Mouse (Mus musculus) intestine, embryonic 16.5 days (tissue): ENCODE measurements around the gene Fam69a. TPM values are rescaled to one million over a fixed set of nuclear protein-coding genes. Genes with fewer than 3 reads are reported as not detected.

Experiments
- ATAC-seq: fragments of 200-750 bp; cut with Nextera tagmentation; 2 replicates; pipeline ENCODE4 v1.8.0; 2017; ENCODE audit warnings: moderate TSS enrichment, moderate library complexity
- H3K27ac ChIP-seq: fragments of 300-500 bp; sonication (generic); 2 replicates; pipeline ENCODE4 v1.5.1; 2014; ENCODE audit warnings: mild to moderate bottlenecking, low read length
- H3K27me3 ChIP-seq: fragments of 300-500 bp; sonication (generic); replicated peaks from 2 replicates; pipeline ENCODE4 v1.6.1; 2014; ENCODE audit warnings: low read length, control low read depth, mixed read lengths; ENCODE audit not compliant: control insufficient read depth, insufficient read depth
- H3K36me3 ChIP-seq: fragments of 300-500 bp; sonication (generic); 2 replicates; pipeline ENCODE4 v1.6.1; 2014; ENCODE audit warnings: low read length, control low read depth; ENCODE audit not compliant: control insufficient read depth, insufficient read depth
- H3K4me1 ChIP-seq: fragments of 300-500 bp; sonication (generic); 2 replicates; pipeline ENCODE4 v1.6.1; 2014; ENCODE audit warnings: low read length, control low read depth, mixed read lengths; ENCODE audit not compliant: control insufficient read depth, insufficient read depth
- H3K4me2 ChIP-seq: fragments of 300-500 bp; sonication (generic); 2 replicates; pipeline ENCODE4 v1.6.1; 2014; ENCODE audit warnings: low read depth, low read length, control low read depth
- H3K4me3 ChIP-seq: fragments of 300-500 bp; sonication (generic); 2 replicates; pipeline ENCODE4 v1.5.1; 2014; ENCODE audit warnings: mild to moderate bottlenecking, low read length
- H3K9ac ChIP-seq: fragments of 300-500 bp; sonication (generic); 2 replicates; pipeline ENCODE4 v1.6.1; 2014; ENCODE audit warnings: low read depth, low read length
- H3K9me3 ChIP-seq: fragments of 300-500 bp; sonication (generic); 2 replicates; pipeline ENCODE4 v1.6.1; 2016; ENCODE audit warnings: low read length, control low read depth; ENCODE audit not compliant: control insufficient read depth
- WGBS: fragments of 180-500 bp; shearing (Covaris S2); extraction: QIAGEN DNeasy Blood & Tissue Kit; methylation state at CpG from one replicate; pipeline ENCODE4 v1.1.7; 2014; 5-methylcytosine and 5-hydroxymethylcytosine counted together
- polyA plus RNA-seq: library from polyadenylated mRNA; unstranded; fragments of >200 nt; fragmentation: Nextera tagmentation; extraction: Ambion mirVana; gene quantifications from 2 replicates; pipeline ENCODE4 v1.2.1, GENCODE M21; 2015

Gene Fam69a
- polyA plus RNA-seq, 1 experiment from 2014 or later = 17.9 TPM

DNA sequence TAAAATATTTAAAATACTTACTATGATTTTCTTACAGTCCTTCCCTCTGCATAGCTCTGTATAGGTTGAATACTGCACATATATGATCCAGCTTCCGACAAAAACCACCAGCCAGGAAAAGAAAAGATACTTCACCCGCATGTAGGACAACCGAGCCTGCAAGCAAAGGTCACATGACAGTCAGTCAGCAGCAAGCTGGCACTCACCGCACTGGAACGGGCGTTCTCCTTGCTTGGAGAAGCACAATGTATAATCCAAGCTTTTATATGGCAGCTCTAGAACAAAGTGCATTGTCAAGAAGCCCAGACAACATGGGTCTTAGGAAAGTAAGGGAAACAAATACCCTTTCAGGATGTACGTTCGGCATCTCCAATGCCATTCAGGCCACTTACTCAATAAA lies 62.3 kb downstream of the Fam69a start:
- H3K27ac ChIP-seq = no peak overlapping the region
- 86% methylated on average over 8 of the region's 8 CpGs for WGBS
- no peaks in the 10 kb centered on the region for H3K9me3 ChIP-seq
- no peak overlapping the region for H3K4me2 ChIP-seq
- no peak overlapping the region for H3K4me3 ChIP-seq
- no peaks in the 10 kb centered on the region for H3K27me3 ChIP-seq
- H3K4me1 ChIP-seq = no peaks in the 10 kb centered on the region
- ATAC-seq = no peak
- H3K9ac ChIP-seq = no peak overlapping the region
- no peaks in the 10 kb centered on the region for H3K36me3 ChIP-seq

DNA sequence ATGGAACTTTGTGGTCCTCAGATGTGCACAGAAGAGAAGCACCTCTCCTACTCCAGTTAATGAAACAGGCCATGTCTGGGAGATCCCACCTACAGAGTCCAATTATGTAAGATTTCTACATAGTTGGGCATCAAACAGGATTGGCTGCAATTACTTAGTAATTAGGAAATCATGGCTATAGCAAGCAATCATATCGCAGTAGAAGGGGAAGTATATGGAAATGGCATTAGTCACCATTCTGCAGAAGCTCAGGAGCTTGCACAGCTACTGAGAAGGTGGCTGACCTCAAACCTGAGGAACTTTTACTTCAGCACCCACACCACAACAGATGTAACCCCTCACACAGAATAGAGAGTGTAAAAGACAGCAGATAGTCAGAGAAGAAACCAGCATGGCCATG lies 64.0 kb downstream of the Fam69a start:
- no peaks in the 10 kb centered on the region for H3K9me3 ChIP-seq
- no peaks in the 10 kb centered on the region for H3K27me3 ChIP-seq
- H3K4me2 ChIP-seq = no peak overlapping the region
- H3K27ac ChIP-seq = no peak overlapping the region
- H3K36me3 ChIP-seq = no peaks in the 10 kb centered on the region
- no peak for ATAC-seq
- 76% methylated on average over 1 of the region's 1 CpGs for WGBS
- H3K9ac ChIP-seq = no peak overlapping the region
- H3K4me3 ChIP-seq = no peak overlapping the region
- no peaks in the 10 kb centered on the region for H3K4me1 ChIP-seq

GRCm38 (mm10) chr5:107921400-107922252 lies 65.3 kb downstream of the Fam69a start:
- Histone ChIP-seq H3K27me3 (no peaks in the 10 kb centered on the region), H3K27ac (no peak overlapping the region), H3K36me3 (no peaks in the 10 kb centered on the region), H3K9ac (no peak overlapping the region), H3K9me3 (no peaks in the 10 kb centered on the region), H3K4me1 (no peaks in the 10 kb centered on the region), H3K4me3 (no peak overlapping the region), H3K4me2 (no peak overlapping the region)
- peak; percentile 46 for ATAC-seq
- 68% methylated on average over 2 of the region's 2 CpGs for WGBS

- 49% methylated on average over 4 of the region's 4 CpGs for WGBS
- H3K27me3 ChIP-seq = no peaks in the 10 kb centered on the region
Observed at GRCm38 (mm10) chr5:107915280-107915679, 71.6 kb downstream of the Fam69a start.

DNA sequence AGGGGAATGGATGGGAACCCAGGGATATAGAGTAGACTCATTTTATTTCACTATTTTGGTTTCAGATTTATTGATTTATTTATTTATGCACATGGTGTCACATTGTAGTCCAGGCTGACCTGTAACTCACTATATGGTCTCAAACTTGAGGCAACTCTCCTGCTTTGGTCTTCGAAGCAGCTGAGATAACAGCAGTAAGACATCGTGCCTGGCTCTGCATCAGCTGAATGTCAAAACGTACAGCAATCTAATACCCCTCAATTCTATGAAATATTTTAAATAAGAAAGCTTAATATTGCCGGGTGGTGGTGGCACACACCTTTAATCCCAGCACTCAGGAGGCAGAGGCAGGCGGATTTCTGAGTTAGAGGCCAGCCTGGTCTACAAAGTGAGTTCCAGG lies 75.9 kb downstream of the Fam69a start:
- Histone ChIP-seq H3K4me3 (no peak overlapping the region), H3K27ac (no peak overlapping the region), H3K27me3 (no peaks in the 10 kb centered on the region), H3K36me3 (peaks cover 11% of the 10 kb centered on the region), H3K9me3 (no peaks in the 10 kb centered on the region), H3K9ac (no peak overlapping the region), H3K4me2 (no peak overlapping the region), H3K4me1 (no peaks in the 10 kb centered on the region)
- 89% methylated on average over 5 of the region's 5 CpGs for WGBS
- ATAC-seq = no peak

More at GRCm38 (mm10) chr5:107915280-107915679, 71.6 kb downstream of the Fam69a start:
- no peak for ATAC-seq
- H3K4me2 ChIP-seq = no peak overlapping the region
- no peaks in the 10 kb centered on the region for H3K4me1 ChIP-seq
- H3K36me3 ChIP-seq = no peaks in the 10 kb centered on the region
- H3K9ac ChIP-seq = no peak overlapping the region
- no peak overlapping the region for H3K27ac ChIP-seq
- H3K4me3 ChIP-seq = no peak overlapping the region
- H3K9me3 ChIP-seq = no peaks in the 10 kb centered on the region

GRCm38 (mm10) chr5:107910084-107910616 lies 76.7 kb downstream of the Fam69a start:
- no peaks in the 10 kb centered on the region for H3K4me1 ChIP-seq
- H3K4me2 ChIP-seq = no peak overlapping the region
- H3K4me3 ChIP-seq = no peak overlapping the region
- H3K9me3 ChIP-seq = no peaks in the 10 kb centered on the region
- H3K9ac ChIP-seq = no peak overlapping the region
- H3K36me3 ChIP-seq = peaks cover 14% of the 10 kb centered on the region
- no peak overlapping the region for H3K27ac ChIP-seq
- no peak for ATAC-seq
- 68% methylated on average over 5 of the region's 5 CpGs for WGBS
- no peaks in the 10 kb centered on the region for H3K27me3 ChIP-seq

- no peak overlapping the region for H3K27ac ChIP-seq
- H3K9me3 ChIP-seq = no peaks in the 10 kb centered on the region
- peaks cover 17% of the 10 kb centered on the region for H3K36me3 ChIP-seq
- no peak overlapping the region for H3K4me2 ChIP-seq
- H3K4me3 ChIP-seq = no peak overlapping the region
- 88% methylated on average over 3 of the region's 3 CpGs for WGBS
- H3K4me1 ChIP-seq = no peaks in the 10 kb centered on the region
- no peak overlapping the region for H3K9ac ChIP-seq
- ATAC-seq = 0 out of 2 replicates have a peak, but pooled peaks have one; percentile 26
- H3K27me3 ChIP-seq = no peaks in the 10 kb centered on the region
Observed at GRCm38 (mm10) chr5:107909668-107910067, 77.2 kb downstream of the Fam69a start.

DNA sequence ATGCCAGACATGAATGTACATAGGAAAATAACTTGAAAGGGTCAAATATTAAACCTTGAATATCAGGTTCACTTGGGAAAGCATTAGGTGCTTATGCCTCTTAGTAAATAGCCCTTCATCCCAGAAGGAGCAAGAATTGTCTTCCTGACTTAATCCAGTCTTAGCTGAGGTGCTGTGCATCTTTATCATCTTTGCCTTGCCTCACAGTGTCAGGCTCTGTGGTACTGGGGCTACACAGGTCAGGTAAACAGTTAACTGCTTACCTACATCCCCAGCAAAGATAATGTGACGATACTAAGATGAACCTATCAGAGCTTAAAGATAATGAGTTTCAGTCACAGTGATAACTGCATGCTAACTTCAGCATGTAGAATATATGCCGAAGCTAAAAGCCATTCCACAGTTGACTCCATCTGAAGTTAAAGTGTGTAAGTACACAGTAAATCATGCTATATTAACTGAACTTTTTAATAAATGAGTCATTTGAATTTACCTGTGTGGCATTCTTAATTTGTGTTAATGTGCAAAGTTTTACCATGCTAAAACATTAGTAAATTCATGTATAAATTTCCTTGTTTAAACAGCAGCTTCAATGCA lies 78.3 kb downstream of the Fam69a start:
- Histone ChIP-seq H3K4me3 (no peak overlapping the region), H3K4me1 (no peaks in the 10 kb centered on the region), H3K36me3 (peaks cover 22% of the 10 kb centered on the region), H3K9me3 (no peaks in the 10 kb centered on the region), H3K27ac (no peak overlapping the region), H3K27me3 (no peaks in the 10 kb centered on the region), H3K4me2 (no peak overlapping the region), H3K9ac (no peak overlapping the region)
- WGBS = 70% methylated on average over 2 of the region's 2 CpGs
- ATAC-seq = no peak

DNA sequence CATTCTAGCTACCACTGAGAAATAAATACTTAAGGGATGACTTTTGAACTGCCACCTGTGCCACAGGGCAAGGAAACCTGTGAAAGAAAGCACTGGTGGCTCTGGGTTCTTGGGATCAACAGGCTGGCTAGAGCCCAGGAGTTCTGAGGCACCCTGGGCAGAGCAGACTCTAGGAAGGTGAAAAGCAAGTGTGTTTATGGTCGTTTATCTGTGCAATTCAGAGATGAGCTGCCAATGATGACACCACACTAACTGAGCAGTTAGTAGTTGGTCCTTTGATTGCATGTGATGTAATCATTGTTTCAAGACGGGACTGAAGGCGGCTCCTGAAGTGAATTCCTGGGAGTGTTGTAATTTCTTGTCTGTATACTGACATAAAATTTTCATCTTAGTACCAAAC lies 82.6 kb downstream of the Fam69a start:
- WGBS = 73% methylated on average over 3 of the region's 3 CpGs
- ATAC-seq = no peak
- Histone ChIP-seq H3K36me3 (peaks cover 26% of the 10 kb centered on the region), H3K9me3 (no peaks in the 10 kb centered on the region), H3K4me1 (0 out of 2 replicates have a peak, but pooled peaks cover 2% of the 10 kb centered on the region), H3K27me3 (no peaks in the 10 kb centered on the region), H3K4me3 (no peak overlapping the region), H3K9ac (no peak overlapping the region), H3K4me2 (no peak overlapping the region), H3K27ac (no peak overlapping the region)
